Mouse (Mus musculus): ENCODE results near the gene Crbn.

Crbn gene

DNA sequence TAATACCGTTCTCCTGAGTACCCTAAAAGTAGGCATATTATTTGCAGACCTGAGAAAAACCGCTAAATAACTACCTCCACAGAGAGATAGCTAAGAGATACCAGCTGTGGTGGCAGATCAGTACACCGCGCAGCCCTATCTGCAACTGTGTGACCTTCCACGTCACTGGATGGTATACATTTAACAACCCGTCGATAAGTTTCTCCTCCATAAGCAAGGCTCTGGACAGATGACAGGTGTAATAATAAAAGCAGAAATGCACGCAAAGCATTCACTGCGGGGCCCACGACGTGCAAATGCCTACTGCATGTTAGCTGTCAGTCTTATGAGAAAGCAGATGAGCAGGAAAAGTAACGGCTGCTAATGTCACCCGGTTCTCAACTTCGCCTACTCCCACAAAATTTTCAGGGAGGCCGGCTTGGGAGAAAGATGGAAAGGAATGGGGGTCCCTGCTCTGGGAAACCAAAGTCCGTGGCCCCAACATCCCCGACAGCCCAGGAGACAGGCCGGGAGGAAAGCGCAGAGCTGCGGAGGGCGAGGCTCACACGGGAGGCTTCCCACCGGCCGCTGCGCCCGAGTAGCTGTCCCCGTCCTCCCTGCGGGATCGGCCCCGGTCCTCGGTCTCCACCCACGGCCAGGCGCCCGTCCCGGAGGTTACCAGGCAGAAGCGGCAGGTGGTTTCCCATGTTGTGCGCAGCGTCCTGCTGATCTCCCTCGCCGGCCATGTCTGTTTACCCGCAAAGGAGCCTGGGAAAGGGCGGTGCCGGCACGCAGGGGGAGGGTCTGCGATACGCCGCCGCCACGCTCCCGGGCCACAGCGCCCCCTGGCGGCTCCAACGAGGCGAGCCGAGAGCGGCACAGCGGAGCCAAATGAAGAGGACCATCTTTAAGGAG, at the start of gene Crbn:
Gene Crbn (minus strand): TSS at position 745 of the 894 bp plus-strand sequence.
- DNase-seq (ENCODE audit: low spot score in 2 of 2), result peak; percentile 79 to 86

DNA sequence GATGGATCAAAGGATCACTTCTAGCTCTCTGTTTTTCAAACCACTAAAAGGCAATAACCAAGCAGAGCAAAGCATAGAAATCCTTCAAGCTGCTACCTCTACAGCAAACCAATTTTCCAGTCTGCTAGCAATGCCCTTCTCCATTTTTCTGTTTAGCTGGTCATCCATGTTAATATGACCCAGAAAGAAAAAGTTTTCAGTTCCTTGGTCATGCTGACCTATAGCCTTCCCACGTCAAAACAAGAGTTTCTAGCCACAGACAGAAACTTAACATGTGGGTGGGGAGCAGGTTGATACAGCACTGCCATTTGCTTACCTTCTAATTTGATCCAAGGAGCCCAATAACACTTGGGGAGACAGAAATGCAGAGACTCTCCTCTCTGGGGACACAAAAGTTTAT, 40.3 kb upstream of the Crbn start:
- no peak for DNase-seq (ENCODE audit: low spot score in 2 of 2)

DNA sequence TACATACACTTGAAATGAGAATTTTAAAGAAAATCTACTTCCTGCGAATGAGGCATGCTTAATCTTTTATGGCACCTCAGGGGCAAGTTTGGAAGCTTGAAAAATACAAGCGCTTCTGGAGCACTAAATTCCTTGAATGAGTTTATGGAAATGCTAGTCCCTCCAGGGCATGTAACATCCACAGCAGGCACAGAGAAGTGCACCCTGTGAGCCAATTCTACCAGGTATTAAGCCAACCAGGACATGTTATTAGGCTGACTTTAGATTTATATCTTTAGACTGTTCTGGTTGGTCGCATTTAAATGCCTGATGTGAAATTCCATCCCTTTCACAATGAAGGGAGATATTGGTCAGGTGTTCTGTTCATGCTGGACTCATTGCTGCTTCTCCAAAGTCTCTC, 38.2 kb upstream of the Crbn start:
- DNase-seq (ENCODE audit: low spot score in 2 of 2), result no peak

DNA sequence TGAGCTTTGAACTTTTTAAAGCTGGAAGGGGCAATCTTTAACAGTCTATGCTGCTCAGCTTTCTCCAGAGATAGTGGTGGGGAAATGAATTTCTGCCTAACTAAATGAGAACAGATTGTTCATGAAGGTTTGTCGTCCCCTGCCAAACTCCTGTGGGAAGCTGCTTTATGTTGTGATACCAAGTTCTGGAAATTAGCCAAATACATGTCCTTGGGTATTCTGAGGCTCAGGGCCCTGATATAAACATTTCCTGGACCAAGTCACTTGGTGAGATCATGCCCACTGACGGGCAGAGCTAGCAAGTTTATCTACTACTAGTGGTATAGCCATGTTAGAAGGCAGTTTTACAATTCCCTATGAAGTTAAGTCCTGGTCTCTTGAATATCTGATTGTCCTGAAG, 35.4 kb upstream of the Crbn start:
- no peak for DNase-seq (ENCODE audit: low spot score in 2 of 2)

DNA sequence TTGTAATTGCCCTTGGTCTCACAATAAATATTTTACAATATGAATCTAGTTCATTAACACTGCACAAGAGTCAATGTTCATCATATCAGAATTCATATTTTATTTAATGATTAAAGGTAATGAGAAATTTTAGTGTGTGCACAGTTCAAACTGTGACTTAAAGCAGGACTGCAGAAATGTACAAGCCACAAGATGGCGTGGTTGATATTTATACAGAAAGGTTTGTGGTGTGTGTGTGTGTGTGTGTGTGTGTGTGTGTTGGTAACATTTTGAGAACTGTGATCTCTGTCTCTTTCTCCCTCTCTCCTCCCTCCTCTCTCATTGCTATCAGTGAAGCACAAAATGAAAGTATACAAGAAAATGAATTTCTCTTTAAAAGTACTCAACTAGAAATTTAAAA, 22.5 kb upstream of the Crbn start:
- DNase-seq (ENCODE audit: low spot score in 2 of 2), result no peak

- DNase-seq (ENCODE audit: low spot score in 2 of 2), result no peak
These were observed 20.7 kb upstream of the Crbn start for GRCm38 (mm10) chr6:106820566-106820965.

DNA sequence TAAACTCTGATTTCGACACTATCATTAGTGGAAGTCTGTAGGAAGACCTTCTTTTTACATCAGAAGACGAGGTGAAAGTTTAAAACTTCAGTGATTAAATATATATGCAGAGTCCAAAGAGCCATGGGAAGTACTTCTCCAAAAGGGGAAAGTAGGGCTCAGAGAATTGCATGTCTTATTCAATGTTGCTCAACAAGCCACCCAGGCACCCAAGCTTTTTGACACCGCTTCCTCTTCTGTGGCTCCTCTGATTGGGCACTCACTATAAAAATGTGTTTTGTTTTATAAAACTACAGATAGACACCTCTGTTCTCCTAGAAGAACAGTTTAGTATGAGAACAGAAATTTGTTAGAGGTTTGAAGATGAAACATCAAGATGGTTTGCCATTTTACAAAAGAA, 20.0 kb upstream of the Crbn start:
- DNase-seq (ENCODE audit: low spot score in 2 of 2), result no peak

GRCm38 (mm10) chr6:106819246-106819645, 19.4 kb upstream of the Crbn start:
- no peak for DNase-seq (ENCODE audit: low spot score in 2 of 2)

DNA sequence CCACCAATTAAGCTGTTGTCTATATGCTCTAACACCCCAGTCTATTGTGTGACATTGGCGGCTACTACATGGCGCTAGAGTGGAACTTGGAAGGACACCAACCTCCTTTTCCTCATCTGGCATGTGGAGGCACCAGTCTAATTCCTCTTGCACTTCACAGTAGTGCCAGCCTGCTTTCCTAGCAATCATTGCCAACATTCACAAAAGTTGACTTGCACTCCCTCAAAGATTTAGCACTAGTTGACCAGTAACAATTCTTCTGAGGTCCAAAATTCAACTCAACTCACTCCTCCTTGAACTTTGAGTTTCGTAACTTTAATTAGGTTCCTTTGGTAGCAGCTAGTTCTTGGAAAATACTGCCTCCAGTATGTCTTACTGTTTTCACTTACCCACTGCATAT, 10.8 kb upstream of the Crbn start:
- DNase-seq (ENCODE audit: low spot score in 2 of 2), result no peak

GRCm38 (mm10) chr6:106809161-106809560, 9.3 kb upstream of the Crbn start:
- DNase-seq (ENCODE audit: low spot score in 2 of 2), result no peak

- DNase-seq (ENCODE audit: low spot score in 2 of 2), result peak in 1 of 2 experiments; percentile 6
These were observed 5.0 kb upstream of the Crbn start for GRCm38 (mm10) chr6:106804904-106805303.

DNA sequence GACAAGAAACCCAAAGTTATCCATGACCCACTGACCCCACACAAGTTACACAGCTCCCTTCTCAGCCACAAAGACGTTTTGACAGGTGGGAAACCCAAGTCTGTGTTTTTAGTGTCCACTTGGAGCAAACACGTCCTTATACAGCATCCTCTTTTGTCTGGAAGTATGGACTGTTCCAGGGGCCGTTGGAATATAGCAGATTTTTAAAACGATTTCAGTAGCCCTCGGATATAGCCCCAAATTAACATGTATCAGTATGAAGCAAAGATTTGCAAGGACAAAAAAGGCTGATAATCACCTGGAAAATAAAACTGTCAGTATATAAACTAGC, 315 bp upstream of the Crbn start:
- DNase-seq (ENCODE audit: low spot score in 2 of 2), result no peak

DNA sequence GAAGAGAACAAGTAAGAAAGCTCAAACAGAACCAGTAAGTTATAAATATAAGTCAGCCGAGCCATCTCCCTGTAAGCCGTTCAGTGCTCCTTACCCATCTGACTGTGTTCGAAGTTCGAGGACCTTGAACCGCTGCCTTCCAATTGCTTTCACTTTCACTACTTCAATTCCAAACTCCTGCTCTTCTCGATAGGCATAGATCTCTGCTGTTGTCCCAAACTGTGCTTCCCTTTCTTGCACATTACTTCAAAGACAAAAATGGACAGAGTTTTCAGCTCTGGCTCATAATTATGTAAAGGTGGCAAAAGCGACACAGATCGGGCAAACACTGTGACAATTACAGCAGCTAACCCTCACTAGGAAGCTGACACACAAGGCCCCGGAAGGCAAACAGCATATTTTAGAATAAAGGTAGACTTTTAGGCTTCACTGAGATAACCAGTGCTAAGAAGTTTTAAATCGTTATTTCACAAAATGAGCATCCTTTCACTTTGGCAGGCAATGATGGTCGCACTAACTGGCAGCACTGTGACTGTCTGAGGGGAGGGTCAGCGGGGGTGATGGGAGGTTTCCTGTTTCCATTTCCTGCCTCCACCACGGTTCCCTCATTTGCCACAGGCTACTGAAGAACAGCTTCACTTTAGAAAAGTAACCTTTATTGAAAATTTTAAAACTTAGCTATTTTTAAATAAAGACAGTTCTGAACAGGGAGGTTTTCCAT, 5.6 kb downstream of the Crbn start:
- DNase-seq (ENCODE audit: low spot score in 2 of 2), result no peak

DNA sequence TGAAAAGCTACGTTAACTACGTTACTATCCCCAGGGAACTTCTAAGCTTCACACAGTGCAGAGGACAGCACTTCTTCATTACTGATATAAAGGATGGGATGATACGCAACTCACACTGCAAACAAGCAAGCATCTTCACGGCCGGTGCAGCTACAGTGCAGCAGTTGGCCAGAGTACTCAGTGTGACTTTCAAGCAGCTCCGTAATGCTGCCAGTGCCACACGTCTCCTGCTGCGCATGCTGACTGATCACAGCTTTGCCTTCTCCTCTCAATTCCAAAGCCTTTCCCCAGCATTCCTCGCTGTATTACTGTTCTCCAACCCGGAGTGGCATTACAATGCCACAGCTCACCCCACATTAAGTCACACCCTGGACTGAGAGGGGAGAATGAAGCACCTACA, 6.3 kb downstream of the Crbn start:
- DNase-seq (ENCODE audit: low spot score in 2 of 2), result no peak

GRCm38 (mm10) chr6:106793088-106793487, 6.8 kb downstream of the Crbn start:
- DNase-seq (ENCODE audit: low spot score in 2 of 2), result no peak

- DNase-seq (ENCODE audit: low spot score in 2 of 2), result no peak
These were observed 7.4 kb downstream of the Crbn start for GRCm38 (mm10) chr6:106792486-106792885.

- DNase-seq (ENCODE audit: low spot score in 2 of 2), result no peak
These were observed 8.4 kb downstream of the Crbn start for GRCm38 (mm10) chr6:106791429-106791828.

DNA sequence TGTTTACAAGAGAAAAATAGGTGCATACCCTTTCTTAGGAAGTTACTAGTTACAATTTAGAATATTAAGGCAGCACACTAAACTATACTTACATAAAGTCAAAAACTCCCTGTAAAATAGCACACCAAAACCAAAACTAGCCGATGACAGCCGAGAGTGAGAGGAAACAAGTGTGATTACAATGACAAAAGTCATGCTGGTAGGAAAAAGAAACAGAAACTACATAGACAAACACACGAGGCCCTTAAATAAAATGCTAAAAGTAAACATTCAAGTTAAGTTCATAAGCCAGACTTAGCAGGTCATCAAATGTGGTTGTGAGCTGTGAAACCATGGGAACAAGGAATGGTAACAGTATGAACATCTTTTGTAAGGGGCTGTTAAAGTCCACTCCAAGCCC, 12.7 kb downstream of the Crbn start:
- DNase-seq (ENCODE audit: low spot score in 2 of 2), result no peak

DNA sequence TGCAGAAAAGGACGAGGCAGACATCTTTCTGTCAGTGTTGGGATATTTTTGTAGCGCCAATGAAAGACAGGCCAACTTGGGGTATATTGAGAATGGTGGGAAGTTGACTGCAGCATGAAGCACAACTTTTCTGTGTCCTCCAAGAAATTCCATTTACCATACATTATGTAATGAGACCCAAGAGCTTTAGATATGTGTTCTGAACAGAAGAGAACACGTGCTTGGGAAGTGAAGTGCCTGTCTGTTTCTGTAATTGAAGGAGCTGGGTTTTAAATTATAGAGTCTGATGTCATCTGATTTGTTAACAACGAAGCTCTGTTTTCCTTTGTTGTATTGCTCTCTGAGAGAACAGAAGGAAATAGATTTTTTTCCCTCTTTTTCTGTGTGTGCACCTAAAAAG, 29.8 kb downstream of the Crbn start:
- no peak for DNase-seq (ENCODE audit: low spot score in 2 of 2)

GRCm38 (mm10) chr6:106769290-106769866, 30.5 kb downstream of the Crbn start:
- DNase-seq (ENCODE audit: low spot score in 2 of 2), result no peak

- peak; percentile 92 to 97 for DNase-seq (ENCODE audit: low spot score in 2 of 2)
These were observed 31.1 kb downstream of the Crbn start, which contains the start of gene Trnt1 for GRCm38 (mm10) chr6:106768640-106769289. Gene Trnt1, plus strand, starts transcription at chr6:106769120.

DNA sequence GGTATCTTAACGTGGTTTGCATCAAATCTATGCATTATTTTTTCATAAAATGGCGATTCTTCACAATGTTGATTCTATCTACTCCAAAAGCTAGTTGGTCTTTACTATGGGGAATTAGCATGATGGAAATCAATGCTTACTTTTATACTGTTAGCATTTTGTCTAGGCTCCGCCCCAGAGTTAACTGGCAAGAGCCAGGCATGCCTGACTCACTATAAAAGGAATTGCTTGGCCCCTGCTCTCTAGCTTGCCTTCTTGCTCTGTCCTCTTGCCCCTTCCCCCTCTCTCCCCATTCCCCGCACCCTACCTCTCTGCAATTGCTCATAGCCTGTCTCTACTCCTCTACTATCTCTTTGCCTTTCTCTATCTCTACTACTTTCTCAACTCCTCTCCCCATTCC, 33.1 kb downstream of the Crbn start:
- no peak for DNase-seq (ENCODE audit: low spot score in 2 of 2)

Data from frontal cortex, postnatal 14 days (tissue).